Mouse (Mus musculus) lung, postnatal 0 days (tissue): ENCODE results near the gene Pmm1.

ENCODE experiments used
- CTCF ChIP-seq: IDR thresholded peaks from 2 replicates; pipeline ENCODE4 v1.5.1; 2016; ENCODE audit warnings: antibody characterized with exemption, mild to moderate bottlenecking
- EP300 ChIP-seq: IDR thresholded peaks from 2 replicates; pipeline ENCODE4 v1.6.1; 2016; ENCODE audit warnings: antibody characterized with exemption, mild to moderate bottlenecking, control low read depth

GRCm38 (mm10) chr15:81957598-81957997 is 3.1 kb downstream of the Pmm1 start:
- TF ChIP-seq CTCF (no peak), EP300 (no peak)
